Mouse (Mus musculus): ENCODE measurements around the gene Dlg2.
"Not testable (repeated sequence)": the region's sequence is repeated elsewhere in the genome, so short reads cannot be mapped to it uniquely, and the experiment has no call there.

Dlg2 gene

DNA sequence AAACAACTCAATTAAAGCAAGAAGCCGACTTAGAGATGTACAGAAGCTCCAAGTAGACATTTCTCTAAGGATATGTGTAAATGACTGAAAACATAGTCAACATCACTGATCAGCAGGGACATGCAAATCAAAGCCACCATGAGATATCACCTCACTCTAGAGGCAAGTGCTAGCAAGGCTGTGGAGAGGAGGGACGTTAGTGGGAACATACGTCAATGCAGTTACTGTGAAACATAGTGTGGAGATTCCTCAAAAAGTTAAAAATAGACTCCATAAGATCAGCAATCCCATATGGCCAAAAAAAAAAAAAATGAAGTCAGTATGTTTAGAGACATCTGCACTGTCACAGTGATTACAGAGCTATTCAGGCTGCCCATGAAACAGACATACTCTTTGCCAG is 349.2 kb downstream of the Dlg2 start:
- DNase-seq (ENCODE audit: extremely low spot score, low spot score), result no peak

GRCm38 (mm10) chr7:90841276-90841675 is 364.8 kb downstream of the Dlg2 start:
- DNase-seq (ENCODE audit: extremely low spot score, low spot score), result no peak

DNA sequence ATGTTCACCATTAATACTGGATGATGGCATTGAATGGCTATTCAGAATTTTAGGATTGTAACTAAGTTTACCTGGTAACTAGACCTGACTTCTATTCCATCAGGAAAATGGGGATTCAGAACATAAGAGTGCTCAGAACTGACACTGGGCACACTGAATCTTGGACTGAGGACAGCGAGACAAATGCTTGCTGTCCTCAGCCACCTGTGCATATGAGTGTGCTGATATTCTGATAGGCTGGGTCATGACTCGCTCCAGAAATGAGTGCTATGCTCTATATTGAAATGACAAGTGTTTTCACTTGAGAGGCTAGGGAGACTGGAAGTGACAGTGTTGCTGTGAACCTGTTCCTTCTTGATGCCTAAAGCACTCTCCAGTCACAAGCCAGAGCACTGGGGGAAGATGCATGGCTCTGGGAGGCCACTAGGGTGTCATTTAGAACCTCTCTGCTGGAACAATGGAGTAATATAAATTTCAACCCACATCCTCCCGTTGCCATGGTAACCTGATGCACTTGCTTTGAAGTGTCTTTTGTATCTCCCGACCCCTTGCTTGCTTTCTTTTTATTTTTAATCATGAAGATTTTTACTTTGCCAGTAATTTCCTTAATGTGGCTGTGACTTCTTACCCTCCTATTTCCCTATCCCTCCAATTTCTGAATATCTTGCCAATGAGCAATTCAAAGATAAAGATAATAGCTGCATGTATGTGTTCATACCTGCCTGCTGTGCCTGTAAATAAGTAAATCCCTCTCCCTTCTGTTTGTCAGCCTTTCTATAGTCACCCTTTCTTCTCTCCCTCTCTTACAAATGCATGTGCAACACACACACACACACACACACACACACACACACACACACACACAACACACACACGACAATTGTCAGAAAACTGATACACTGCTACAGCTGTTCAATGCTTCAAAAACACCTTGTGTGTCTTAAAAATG is 367.1 kb downstream of the Dlg2 start:
- peak; percentile 17 for DNase-seq (ENCODE audit: extremely low spot score, low spot score)

GRCm38 (mm10) chr7:90876796-90877195 is 400.3 kb downstream of the Dlg2 start:
- DNase-seq (ENCODE audit: extremely low spot score, low spot score), result not testable (repeated sequence)

DNA sequence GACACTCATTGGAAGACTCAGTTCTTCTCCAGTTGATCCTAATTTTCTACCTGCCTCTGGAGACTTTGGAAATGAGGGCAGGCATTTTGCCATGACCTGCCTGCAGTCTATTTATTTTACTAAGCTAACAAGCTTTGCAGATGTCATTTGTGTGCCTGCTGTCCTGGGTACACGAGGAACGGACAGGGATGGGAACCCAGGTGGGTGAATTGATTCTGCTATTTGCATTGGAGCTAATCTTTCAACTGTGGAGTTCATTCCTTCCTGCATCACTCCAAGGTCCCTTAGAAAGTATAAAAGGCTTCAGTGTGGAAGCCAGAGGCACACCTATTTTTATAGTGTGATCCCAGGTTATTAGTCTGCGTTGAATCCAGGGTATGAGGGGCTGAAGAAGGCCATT is 406.3 kb downstream of the Dlg2 start:
- no peak for DNase-seq (ENCODE audit: extremely low spot score, low spot score)

DNA sequence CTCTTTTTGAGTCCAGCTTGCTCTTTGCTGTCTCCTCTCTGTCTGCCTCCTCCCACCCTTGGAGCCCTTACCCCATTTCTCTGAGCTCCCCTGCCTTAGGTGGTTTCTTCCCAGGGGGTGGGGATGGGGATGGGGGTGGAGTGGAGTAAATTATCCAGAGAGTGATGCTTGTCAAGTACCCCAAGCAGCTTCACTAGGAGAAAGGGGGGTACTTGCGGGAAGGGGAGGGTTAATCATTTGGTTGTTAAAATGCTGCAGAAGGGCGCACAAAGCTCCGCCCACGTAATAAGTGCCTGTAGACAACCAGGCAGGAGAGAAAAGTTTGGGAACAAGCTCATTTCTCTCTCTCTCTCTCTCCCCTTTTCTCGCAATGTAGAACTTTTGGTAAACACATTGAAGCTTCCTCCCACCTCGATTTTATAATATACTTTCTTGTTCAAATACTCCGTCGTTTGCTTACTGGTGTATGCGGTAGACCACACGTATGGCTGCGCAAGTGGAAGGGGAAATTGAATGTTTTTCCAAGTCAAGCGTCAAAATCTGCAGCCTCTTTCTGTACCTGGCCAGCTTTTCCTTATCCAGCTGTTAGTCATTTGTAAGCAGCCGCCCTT is 410.0 kb downstream of the Dlg2 start:
- DNase-seq (ENCODE audit: extremely low spot score, low spot score), result peak; percentile 13

DNA sequence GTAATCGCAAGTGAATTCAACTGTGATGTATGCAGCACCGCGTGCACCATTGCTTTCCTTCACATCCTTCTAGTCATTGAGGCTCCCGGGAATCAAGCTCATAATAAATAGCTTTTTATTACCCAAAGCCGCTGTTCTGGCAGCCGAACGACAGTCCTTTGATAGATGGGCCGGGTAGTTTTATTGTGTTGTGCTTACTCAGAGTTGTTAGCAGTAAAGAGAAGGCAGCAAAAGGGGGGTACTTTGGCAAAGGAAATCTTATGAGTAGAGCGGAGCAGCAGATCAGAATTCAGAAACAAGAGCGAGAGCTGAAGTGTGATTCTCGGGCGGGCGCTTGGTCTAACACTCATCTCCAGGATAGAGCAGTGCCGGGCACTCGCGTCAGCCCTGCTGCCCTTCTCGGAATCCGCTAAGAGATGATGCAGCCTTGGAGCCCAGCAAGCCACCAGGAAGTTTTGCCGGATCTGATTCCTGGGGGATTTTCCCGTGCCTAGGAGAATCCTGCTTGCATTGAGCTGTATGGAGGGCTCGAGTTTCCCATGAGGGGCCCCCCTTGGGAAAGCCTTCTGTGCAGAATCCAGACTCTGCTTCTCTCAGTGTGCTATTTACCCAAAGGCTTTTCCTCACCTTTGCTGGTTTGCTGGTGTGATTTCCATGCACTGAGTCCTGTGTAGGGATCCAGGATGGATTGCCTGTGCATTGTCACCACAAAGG is 410.7 kb downstream of the Dlg2 start:
- DNase-seq (ENCODE audit: extremely low spot score, low spot score), result peak; percentile 51

- no peak for DNase-seq (ENCODE audit: extremely low spot score, low spot score)
Measured at GRCm38 (mm10) chr7:90927441-90927840, 451.0 kb downstream of the Dlg2 start.

- no peak for DNase-seq (ENCODE audit: extremely low spot score, low spot score)
Measured at GRCm38 (mm10) chr7:90940726-90941125, 464.3 kb downstream of the Dlg2 start.

GRCm38 (mm10) chr7:90947073-90947472 is 470.6 kb downstream of the Dlg2 start:
- DNase-seq (ENCODE audit: extremely low spot score, low spot score), result no peak

DNA sequence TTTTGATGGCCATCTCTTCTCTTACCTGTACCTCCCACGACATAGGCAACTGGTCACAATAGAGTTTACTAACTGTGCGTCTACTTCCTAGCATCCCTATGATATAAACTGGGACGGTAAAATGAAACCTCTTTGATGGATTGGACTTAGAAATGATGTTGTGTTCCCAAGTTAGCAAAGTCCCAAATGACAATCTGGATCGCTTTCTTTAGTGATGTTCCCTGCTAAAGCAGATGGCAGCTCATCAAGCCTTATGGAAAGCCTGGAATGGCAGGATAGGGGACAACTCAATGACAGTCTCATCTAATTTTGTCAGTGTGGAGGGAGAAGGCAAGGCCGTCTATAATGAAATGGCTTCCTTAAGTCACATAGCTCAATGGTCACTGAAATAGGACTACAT is 472.7 kb downstream of the Dlg2 start:
- no peak for DNase-seq (ENCODE audit: extremely low spot score, low spot score)

DNA sequence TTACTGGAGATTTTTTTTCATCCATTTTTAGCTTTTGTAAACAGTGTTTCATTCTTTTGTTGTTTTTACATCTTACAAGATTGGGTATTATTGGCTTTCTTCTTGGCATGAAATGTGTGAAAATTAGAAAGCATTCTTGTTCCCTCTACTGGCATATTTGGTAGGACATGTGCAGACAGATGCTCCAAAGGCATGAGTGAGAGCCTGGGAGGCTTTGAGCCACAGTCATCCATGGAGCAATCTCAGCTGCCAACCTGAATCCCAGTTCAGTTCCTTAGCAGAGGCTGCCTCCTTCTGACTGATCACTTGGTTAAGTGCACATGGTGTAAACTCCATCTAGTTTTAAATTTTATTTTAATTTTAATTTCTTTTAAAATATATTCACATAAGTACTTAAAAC is 500.8 kb downstream of the Dlg2 start:
- no peak for DNase-seq (ENCODE audit: extremely low spot score, low spot score)

GRCm38 (mm10) chr7:90982069-90982468 is 505.6 kb downstream of the Dlg2 start:
- no peak for DNase-seq (ENCODE audit: extremely low spot score, low spot score)

DNA sequence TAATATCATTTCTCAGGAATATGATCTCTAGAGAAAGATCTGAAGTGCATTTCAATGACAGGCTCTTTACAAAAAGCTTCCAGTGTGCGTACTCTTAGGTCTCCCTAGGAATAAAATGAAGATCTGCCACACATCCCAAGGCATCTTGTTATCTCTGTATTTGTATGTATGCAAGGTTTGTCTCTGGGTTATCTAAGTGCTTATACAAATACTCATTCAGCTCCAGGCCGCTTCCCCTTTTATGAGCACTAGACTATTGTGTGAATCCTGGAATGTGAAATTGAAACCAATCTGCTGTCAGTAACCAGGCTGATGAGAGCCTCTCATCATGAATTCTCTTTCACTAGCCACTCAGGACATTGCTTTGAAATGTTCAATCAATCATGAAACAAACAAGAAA is 534.2 kb downstream of the Dlg2 start:
- no peak for DNase-seq (ENCODE audit: extremely low spot score, low spot score)

GRCm38 (mm10) chr7:91044998-91045741 is 568.7 kb downstream of the Dlg2 start:
- no peak for DNase-seq (ENCODE audit: extremely low spot score, low spot score)

- DNase-seq (ENCODE audit: extremely low spot score, low spot score), result no peak
Measured at GRCm38 (mm10) chr7:91045742-91046098, 569.2 kb downstream of the Dlg2 start.

DNA sequence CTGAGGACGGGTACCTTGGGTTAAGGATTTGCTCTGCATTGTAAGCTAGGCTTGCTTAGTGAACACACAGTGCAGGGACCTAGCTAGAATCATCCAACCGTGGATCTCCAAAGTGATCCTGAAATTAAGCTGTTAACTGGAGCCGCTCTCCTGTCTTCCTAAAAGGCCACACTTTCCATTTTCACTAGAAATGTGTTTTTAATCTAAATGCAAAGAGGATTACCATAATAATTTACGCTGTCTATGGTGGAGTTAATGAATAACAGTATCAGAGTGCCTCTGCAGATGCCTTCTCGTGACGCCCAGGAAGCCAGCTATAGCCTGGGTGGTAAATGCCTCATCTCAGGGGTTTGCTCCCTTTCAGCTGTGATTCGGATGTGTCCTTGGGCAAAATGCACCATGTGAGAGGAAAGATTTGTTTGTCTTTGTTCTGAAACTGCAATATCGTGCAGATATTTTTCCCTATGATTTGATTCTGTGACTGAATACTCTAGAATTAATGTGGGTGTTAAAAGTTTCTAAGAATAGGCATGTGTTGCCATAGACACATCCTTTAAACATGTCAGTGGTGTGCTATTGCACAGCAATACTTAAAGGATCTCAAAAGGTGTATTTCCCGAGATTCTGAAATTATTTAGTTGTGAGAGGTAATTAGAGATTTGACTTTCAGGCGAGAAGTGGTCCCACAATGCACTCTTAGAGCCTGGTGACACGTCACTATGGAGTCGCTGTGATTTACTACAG is 587.0 kb downstream of the Dlg2 start:
- DNase-seq (ENCODE audit: extremely low spot score, low spot score), result no peak

- no peak for DNase-seq (ENCODE audit: extremely low spot score, low spot score)
Measured at GRCm38 (mm10) chr7:91071751-91072707, 595.6 kb downstream of the Dlg2 start.

GRCm38 (mm10) chr7:91086071-91086470 is 609.6 kb downstream of the Dlg2 start:
- no peak for DNase-seq (ENCODE audit: extremely low spot score, low spot score)

All from neural tube, embryonic 10.5 days (tissue).